Mouse (Mus musculus) kidney, adult 11 months (tissue): ENCODE measurements around the gene Dynlt1c.
A peak's percentile ranks its signal among the peaks of the same experiment; 100 is the strongest.
"Not testable (repeated sequence)": the region's sequence is repeated elsewhere in the genome, so short reads cannot be mapped to it uniquely, and the experiment has no call there.

ENCODE experiments used
- DNase-seq: peaks from one replicate; pipeline ENCODE4 v3.0.0; 2022

Gene Dynlt1c

GRCm38 (mm10) chr17:6655567-6656281 is 54.3 kb downstream of the Dynlt1c start, which contains the start of gene Dynlt1f:
Gene Dynlt1f (minus strand): TSS chr17:6655900.
- DNase-seq = peak; percentile 89

DNA sequence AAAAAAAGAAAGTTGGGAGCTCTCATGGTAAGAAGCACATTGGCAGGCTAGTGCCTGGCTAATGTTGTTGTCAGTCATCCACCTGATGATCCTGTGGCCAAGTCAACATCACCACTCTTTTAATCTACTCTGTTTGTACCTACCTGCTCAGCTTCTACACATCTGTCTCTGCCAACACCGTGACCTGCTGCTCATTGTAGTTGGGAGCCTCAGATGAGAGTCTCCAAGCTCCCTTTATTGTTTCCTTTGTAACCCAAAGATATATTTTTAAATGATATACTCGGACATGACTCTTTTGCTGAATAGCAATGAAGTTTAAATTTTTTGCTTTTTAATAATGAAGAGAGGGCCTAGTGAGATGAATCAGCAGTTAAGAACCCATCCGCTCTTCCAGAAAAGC is 55.0 kb downstream of the Dynlt1c start:
- DNase-seq = not testable (repeated sequence)

GRCm38 (mm10) chr17:6658801-6659200 is 57.3 kb downstream of the Dynlt1c start, which contains the start of gene Sytl3:
Gene Sytl3 (plus strand): TSS chr17:6659093.
- DNase-seq = not testable (repeated sequence)
